Mouse (Mus musculus): ENCODE results near the gene B430306N03Rik.

- TF ChIP-seq CTCF (IDR thresholded peaks at IDR 0.05; ENCODE audit: low read depth, low read length) (no peak), POLR2A (IDR thresholded peaks at IDR 0.05; ENCODE audit: borderline replicate concordance, low read depth, low read length) (no peak)
Measured at GRCm38 (mm10) chr17:48345824-48346223, 29.9 kb downstream of the B430306N03Rik start.
